In genomic region chrX:11647527-11647836, GRCm38 (mm10) we compare ENCODE assay signal across 22 mouse cellular contexts.
DNase-seq lines count a peak whose midpoint lies in the region; ATAC-seq and TF ChIP-seq lines count a peak whose summit lies in the region.
"Had no signal": no experiment of that assay in that cellular context is flagged by ENCODE, and none has a peak within 500 bp of the region (broad histone marks: within the 10 kb centered on the region; RNA-seq: fewer than 3 reads in every experiment).

No protein-coding gene starts in this region.

- H3K4me2 ChIP-seq in intestine, embryonic 15.5 days (replicated peaks): no peak overlapping the region
- no peak overlapping the region for H3K4me2 ChIP-seq in forebrain, postnatal 0 days (ENCODE audit: low read depth)
- H3K4me2 ChIP-seq: heart, embryonic 13.5 days; hindbrain, embryonic 12.5 days; hindbrain, embryonic 15.5 days had no signal

- no peaks in the 10 kb centered on the region for H3K9me3 ChIP-seq in intestine, embryonic 15.5 days
- no peaks in the 10 kb centered on the region for H3K9me3 ChIP-seq in forebrain, postnatal 0 days (ENCODE audit: low read length)
- H3K9me3 ChIP-seq: G1E; heart, embryonic 10.5 days; hindbrain, embryonic 12.5 days; hindbrain, embryonic 15.5 days had no signal

- H3K27me3 ChIP-seq in liver, adult 2 months (ENCODE audit: control insufficient read depth, insufficient read depth, low read length): no peaks in the 10 kb centered on the region
- H3K27me3 ChIP-seq in intestine, embryonic 15.5 days (replicated peaks): no peaks in the 10 kb centered on the region
- H3K27me3 ChIP-seq in small intestine, adult 2 months (ENCODE audit: control insufficient read depth, insufficient read depth, low read length): no peaks in the 10 kb centered on the region
- no peaks in the 10 kb centered on the region for H3K27me3 ChIP-seq in forebrain, postnatal 0 days (ENCODE audit: insufficient read depth, low read length)
- H3K27me3 ChIP-seq: CH12.LX; hindbrain, embryonic 12.5 days; hindbrain, embryonic 15.5 days; Patski had no signal

- no peak overlapping the region for H3K4me3 ChIP-seq in liver, adult 2 months (ENCODE audit: insufficient read depth, low read depth, low read length)
- H3K4me3 ChIP-seq in intestine, embryonic 15.5 days (replicated peaks): no peak overlapping the region
- H3K4me3 ChIP-seq in small intestine, adult 2 months (ENCODE audit: low read depth, low read length): no peak overlapping the region
- H3K4me3 ChIP-seq in forebrain, postnatal 0 days (ENCODE audit: low read depth, low read length): no peak overlapping the region
- H3K4me3 ChIP-seq: heart, adult 2 months; heart, embryonic 10.5 days; heart, embryonic 13.5 days; hindbrain, embryonic 12.5 days; hindbrain, embryonic 15.5 days had no signal

- WGBS in liver, adult 2 months: 25% methylated on average over 1 of the region's 1 CpGs
- 52% methylated on average over 1 of the region's 1 CpGs for WGBS in intestine, embryonic 15.5 days
- WGBS in small intestine, adult 2 months: 17% methylated on average over 1 of the region's 1 CpGs
- 64% methylated on average over 1 of the region's 1 CpGs for WGBS in forebrain, postnatal 0 days

- peak; percentile 81 for DNase-seq in liver, adult 2 months (ENCODE audit: extremely low read depth, low read depth, low spot score)
- DNase-seq in liver: no peak
- DNase-seq in forebrain, postnatal 0 days: no peak
- DNase-seq: adrenal gland, postnatal 10 days; adrenal gland, postnatal 36 days; cerebellum, adult 18-20 months; cerebellum, adult 9-10 months; cerebellum, postnatal 14 days; gastrocnemius, postnatal 25 days; heart, adult 2 months; heart, postnatal 14 days had no signal

- peak; percentile 92 for ATAC-seq in intestine, embryonic 15.5 days
- ATAC-seq in erythroid progenitor cell, adult 5-6 weeks (replicated peaks; ENCODE audit: low FRiP score, poor library complexity, severe bottlenecking): no peak
- no peak for ATAC-seq in forebrain, postnatal 0 days
- ATAC-seq: forebrain, embryonic 14.5 days; Patski had no signal

- no peak overlapping the region for H3K27ac ChIP-seq in liver, adult 2 months (replicated peaks; ENCODE audit: insufficient read depth, low read depth, low read length)
- H3K27ac ChIP-seq in intestine, embryonic 15.5 days: no peak overlapping the region
- H3K27ac ChIP-seq in small intestine, adult 2 months (ENCODE audit: insufficient read depth, low read depth, low read length): peak overlapping the region; percentile 80
- H3K27ac ChIP-seq in forebrain, postnatal 0 days (ENCODE audit: low read depth, low read length): no peak overlapping the region
- H3K27ac ChIP-seq: heart, adult 2 months; heart, embryonic 10.5 days; heart, embryonic 13.5 days; hindbrain, embryonic 12.5 days; hindbrain, embryonic 15.5 days had no signal

- peaks cover 2% of the 10 kb centered on the region; the same call in 1 of the 2 replicates for H3K4me1 ChIP-seq in liver, adult 2 months (ENCODE audit: control insufficient read depth, insufficient read depth, low read length)
- H3K4me1 ChIP-seq in intestine, embryonic 15.5 days (replicated peaks): no peaks in the 10 kb centered on the region
- peaks cover 11% of the 10 kb centered on the region; the same call in 1 of the 2 replicates for H3K4me1 ChIP-seq in small intestine, adult 2 months (ENCODE audit: control insufficient read depth, insufficient read depth, insufficient read length, low read length)
- H3K4me1 ChIP-seq in forebrain, postnatal 0 days (ENCODE audit: insufficient read depth): no peaks in the 10 kb centered on the region
- H3K4me1 ChIP-seq: heart, embryonic 10.5 days; heart, embryonic 13.5 days; hindbrain, embryonic 12.5 days; hindbrain, embryonic 15.5 days had no signal

- H3K9ac ChIP-seq in liver, adult 2 months (ENCODE audit: low read depth, low read length): no peak overlapping the region
- no peak overlapping the region for H3K9ac ChIP-seq in intestine, embryonic 15.5 days
- no peak overlapping the region for H3K9ac ChIP-seq in forebrain, postnatal 0 days
- H3K9ac ChIP-seq: heart, embryonic 13.5 days; hindbrain, embryonic 12.5 days; hindbrain, embryonic 15.5 days had no signal

- no peak for TF ChIP-seq CTCF in liver, adult 2 months (IDR thresholded peaks at IDR 0.05; ENCODE audit: low read depth, low read length)
- TF ChIP-seq CTCF in small intestine, adult 2 months (IDR thresholded peaks at IDR 0.05; ENCODE audit: extremely low read depth, insufficient read length, insufficient replicate concordance, low read depth, low read length): no peak
- no peak for TF ChIP-seq CTCF in forebrain, postnatal 0 days (IDR thresholded peaks at IDR 0.05; ENCODE audit: low read depth)

- TF ChIP-seq POLR2A in liver, adult 2 months (IDR thresholded peaks at IDR 0.05; ENCODE audit: extremely low read depth, insufficient read depth, low read length): no peak
- no peak for TF ChIP-seq POLR2A in small intestine, adult 2 months (IDR thresholded peaks at IDR 0.05; ENCODE audit: low read depth, low read length)

- H3K36me3 ChIP-seq in liver, adult 2 months (ENCODE audit: control insufficient read depth, insufficient read depth, low read length): no peaks in the 10 kb centered on the region
- no peaks in the 10 kb centered on the region for H3K36me3 ChIP-seq in intestine, embryonic 15.5 days
- H3K36me3 ChIP-seq in small intestine, adult 2 months (ENCODE audit: control insufficient read depth, insufficient read depth, low read length): no peaks in the 10 kb centered on the region
- H3K36me3 ChIP-seq in forebrain, postnatal 0 days (ENCODE audit: insufficient read depth): no peaks in the 10 kb centered on the region
- H3K36me3 ChIP-seq: G1E; heart, embryonic 10.5 days; heart, embryonic 13.5 days; hindbrain, embryonic 12.5 days; hindbrain, embryonic 15.5 days had no signal

- H3K79me2 ChIP-seq in liver, adult 2 months (ENCODE audit: control insufficient read depth, insufficient read depth, low read length): no peaks in the 10 kb centered on the region
